Mouse (Mus musculus): ENCODE measurements around the gene Odam.

Odam gene

DNA sequence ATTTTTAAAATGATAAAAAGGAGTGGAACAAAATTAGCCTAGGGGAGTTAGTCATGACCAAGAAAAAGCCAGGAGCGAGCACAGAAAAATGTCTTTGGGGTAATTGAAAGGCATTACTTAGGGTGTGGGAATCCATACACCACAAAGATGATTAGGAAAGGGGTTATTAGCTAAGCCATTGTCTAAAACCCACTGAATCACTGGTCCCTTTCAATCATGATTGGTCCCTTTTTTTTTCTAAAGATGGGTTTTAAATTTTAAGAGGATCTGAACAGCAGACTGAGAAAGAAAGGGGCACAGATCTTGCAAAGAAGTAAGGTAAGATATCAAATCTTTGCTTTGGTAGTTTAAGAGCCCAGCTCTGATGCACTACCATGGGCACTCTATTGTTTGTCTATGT, at the start of gene Odam:
Gene Odam, plus strand, starts transcription at position 301 of the 400 bp plus-strand sequence.
- no peak for DNase-seq (ENCODE audit: low spot score)

DNA sequence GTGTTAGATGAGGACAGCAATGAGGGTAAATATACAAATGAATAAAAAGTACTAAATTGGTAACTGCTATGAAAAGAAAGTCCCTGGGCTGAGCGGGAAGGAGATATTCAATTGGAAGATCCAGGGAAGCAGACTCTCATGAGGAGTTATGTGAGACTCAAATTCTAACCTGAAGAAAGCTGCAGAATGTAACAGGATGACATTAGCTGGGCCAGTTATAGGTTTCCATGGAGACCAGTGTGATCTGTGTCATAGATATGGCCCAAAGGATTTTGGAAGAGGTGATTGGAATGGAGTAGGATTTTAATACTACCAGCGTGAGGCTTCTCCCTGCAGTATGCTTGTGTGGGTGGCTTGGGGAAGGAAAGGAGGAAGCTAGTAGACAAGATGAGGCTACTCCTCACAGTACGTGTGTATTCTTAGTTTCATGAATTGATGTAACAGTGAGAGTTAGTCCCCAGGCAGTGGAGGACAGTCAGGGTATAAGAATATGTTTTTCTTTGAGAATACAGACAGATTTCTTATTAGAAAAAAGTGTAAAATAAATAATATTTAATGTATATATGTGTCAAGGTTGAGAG, 29.6 kb upstream of the Odam start:
- no peak for DNase-seq (ENCODE audit: low spot score)

DNA sequence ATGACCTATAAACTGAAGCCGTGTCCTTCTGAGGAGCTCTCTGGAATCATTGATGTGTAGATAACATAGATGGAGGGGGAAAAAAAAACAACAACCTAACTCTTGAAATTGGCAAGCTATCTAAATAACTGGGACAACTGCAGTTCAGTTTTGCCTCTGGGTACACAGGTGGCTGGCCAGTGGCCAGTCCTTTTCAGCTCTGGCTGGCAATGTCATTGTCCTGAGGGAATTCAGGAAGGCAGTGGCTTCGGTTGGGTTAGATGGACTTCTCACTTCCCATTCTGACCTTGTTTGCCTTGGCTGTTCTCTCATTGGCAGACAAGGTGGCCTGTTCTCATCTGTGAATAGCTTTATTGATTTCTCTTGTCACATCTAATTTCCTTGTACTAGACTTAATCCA, 14.7 kb upstream of the Odam start:
- DNase-seq (ENCODE audit: low spot score): no peak

- DNase-seq (ENCODE audit: low spot score): no peak
Measured at GRCm38 (mm10) chr5:87871423-87871822, 13.4 kb upstream of the Odam start.

DNA sequence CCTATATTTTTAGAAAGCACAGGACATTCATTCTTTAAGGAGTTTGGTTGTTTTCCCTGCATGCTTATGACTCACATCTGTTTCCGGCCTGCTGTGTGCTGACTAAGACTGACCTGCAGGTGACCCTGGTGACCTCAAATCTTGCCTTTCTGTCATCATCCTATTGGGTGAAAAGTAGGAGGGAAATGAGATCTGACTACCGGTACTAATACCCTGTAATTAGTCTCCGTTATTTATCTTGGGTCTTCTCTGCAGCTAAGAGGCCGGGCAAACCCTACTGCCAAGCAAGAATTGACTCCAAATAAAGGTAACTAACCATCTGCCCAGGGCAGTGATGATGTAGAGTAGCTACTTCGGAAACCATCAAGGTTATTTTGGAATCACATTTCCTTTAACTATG, 40.5 kb downstream of the Odam start, which contains the start of gene Csn3:
Gene Csn3, plus strand, starts transcription at position 208 of the 400 bp plus-strand sequence.
- DNase-seq (ENCODE audit: low spot score): no peak

- DNase-seq (ENCODE audit: low spot score): no peak
Measured at GRCm38 (mm10) chr5:87931603-87932002, 46.8 kb downstream of the Odam start.

DNA sequence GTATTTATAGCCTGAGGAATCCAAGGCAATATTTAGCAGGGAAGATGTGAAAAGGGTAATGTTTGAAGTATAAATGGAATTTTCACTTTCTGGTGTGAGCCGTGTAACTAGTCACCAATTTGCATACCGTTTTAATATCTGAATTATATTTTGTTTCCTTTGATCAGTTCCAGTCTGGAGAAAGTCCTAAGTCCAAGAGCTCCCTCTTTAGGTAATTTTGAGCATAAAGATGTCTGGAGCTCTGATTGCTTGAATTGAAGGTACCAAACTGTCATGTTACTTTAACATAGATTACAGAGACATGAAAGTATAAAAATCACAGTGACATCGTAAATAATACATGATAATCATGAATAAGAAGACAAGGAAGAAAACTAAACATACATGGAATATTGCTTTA, 55.9 kb downstream of the Odam start:
- no peak for DNase-seq (ENCODE audit: low spot score)

GRCm38 (mm10) chr5:87942515-87942914, 57.7 kb downstream of the Odam start:
- DNase-seq (ENCODE audit: low spot score): no peak
